Mouse (Mus musculus) megakaryocyte progenitor cell, adult 5-6 weeks (primary cell): ENCODE measurements at regions not wholly inside any gene's neighbourhood (a gene's known extent, or its start where the extent isn't known, plus 50 kb on each side); places are given as distances from the start of the nearest gene placed in this dataset.

ENCODE experiments used
- ATAC-seq: replicated peaks from 2 replicates; pipeline ENCODE4 v1.8.0; 2016; ENCODE audit warnings: mild to moderate bottlenecking, moderate TSS enrichment, inconsistent platforms; ENCODE audit not compliant: poor library complexity

DNA sequence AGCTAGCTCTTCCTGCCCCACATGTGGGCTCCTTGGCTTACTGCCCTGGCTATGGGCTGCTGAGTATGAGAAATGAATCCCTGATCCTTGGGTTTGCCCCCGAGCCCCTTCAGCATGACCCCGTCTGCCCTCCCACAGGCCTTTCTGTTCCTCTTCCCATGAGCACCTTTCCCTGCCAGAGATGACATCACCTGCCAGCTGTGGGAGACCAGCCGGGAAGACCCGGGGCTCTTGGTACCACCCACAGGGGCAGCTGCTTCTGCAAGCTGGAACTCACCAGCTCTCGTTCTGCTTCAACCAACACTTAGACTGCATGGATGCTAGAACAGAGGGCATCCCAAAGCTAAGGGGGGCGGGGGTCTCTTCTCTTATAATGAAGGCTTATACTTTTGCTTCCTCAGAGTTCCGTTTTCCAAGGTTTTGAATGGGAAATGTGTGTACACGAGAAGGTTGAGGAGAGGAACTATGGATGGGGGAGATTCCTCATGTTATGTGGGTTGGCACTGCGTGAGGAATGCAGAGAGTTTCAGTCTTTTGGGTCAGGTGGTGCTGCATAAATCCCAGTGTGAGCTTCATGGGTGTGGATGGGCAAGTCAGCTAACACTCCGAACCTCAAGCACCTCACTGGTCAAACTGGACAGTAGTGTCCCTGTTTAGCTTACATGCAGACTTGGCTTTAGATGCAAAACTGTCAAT is 100.2 kb upstream of the Pgrmc2 start:
- ATAC-seq, result no peak

- ATAC-seq, result peak; percentile 66
Measured at GRCm38 (mm10) chr3:41182036-41182899, 99.4 kb upstream of the Pgrmc2 start.

DNA sequence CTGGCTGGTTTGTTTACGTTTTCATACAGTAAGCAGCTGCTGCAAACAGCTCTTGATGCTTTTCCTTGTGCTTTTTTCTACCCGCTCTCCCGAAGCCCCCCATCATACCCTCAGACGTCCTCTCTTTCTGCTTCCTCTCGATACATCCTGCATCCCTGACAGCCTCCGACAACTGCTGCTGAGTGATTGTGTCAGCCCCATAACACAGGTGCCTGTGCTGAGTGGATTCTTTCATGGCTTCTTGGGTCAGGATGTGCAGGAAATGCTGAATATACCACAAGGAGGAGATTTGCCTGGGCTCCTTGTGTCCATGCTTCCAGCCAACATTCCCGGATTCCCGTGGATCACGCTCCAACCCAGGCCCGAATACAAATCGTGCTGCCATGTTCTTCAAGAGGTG is 98.6 kb upstream of the Pgrmc2 start:
- 0 out of 2 replicates have a peak, but pooled peaks have one; percentile 3 for ATAC-seq

GRCm38 (mm10) chr3:41180911-41181310 is 98.1 kb upstream of the Pgrmc2 start:
- ATAC-seq, result no peak

DNA sequence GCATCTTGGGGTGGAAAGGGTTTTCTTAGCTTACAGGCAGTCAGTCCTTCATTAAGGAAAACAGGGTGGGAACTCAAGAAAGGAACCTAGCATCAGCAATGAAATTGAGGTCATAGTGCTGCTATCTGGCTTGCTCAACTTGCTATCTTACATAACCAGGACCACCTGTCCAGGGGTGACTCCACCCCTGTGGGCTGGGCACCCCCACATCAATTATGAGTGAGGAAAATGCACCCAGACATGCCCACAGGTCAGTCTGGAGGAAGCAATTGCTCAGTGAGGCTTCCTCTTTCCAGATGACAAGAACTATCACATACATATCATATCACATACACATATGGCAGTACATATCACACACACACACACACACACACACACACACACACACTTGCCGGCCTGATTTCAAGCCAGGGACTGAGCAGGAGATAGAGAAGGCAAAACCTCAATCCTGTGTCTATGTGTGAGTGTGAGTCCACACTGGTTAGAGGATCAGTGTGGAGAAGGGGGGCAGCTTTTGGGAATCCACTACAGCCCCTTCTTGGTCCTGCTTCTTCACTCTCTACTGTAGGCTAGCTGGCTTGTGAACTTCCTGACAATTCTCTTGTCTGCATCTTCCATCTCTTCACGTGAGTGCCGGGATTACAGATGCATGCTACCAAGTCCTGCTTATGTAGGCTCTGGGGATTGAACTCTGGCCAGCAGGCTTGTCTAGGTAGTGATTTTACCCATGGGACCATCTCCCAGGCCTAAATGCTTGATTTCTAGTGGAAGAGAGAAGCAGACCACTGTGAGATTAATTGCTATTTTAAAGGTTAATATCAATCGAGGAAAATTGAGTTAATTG is 96.4 kb upstream of the Pgrmc2 start:
- ATAC-seq, result peak; percentile 80

GRCm38 (mm10) chr3:41177124-41177523 is 94.3 kb upstream of the Pgrmc2 start:
- ATAC-seq, result no peak

DNA sequence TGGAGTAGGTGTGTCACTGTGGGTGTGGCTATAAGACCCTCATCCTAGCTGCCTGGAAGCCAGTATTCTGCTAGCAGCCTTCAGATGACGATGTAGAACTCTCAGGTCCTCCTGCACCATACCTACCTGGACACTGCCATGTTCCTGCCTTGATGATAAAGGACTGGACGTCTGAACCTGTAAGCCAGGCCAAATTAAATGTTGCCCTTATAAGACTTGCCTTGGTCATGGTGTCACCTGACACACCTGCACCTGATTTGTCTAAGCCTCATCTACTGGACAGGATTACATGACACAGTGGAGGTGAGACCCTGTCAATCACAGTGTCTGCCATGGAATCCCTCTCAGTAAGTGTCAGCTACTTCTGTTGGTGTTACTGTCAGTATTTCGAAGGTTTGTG is 92.5 kb upstream of the Pgrmc2 start:
- ATAC-seq, result no peak

DNA sequence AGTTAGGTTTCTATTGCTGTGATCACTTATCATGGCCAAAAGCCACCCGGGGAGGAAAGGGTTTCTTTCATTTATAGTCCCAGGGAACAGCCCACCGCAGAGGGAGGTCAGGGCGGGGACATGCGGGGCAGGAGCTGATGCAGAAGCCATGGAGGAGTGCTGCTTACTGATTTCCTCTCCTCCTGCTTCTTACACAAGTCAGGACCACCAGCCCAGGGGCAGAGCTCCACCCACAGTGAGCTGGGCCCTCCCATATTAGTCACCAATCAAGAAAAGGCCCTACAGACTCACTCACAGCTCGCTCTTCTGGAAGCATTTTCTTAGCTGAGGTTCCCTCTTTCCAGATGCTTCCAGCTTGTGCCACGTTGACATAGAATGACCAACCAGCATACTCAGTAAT is 90.7 kb upstream of the Pgrmc2 start:
- ATAC-seq, result no peak

DNA sequence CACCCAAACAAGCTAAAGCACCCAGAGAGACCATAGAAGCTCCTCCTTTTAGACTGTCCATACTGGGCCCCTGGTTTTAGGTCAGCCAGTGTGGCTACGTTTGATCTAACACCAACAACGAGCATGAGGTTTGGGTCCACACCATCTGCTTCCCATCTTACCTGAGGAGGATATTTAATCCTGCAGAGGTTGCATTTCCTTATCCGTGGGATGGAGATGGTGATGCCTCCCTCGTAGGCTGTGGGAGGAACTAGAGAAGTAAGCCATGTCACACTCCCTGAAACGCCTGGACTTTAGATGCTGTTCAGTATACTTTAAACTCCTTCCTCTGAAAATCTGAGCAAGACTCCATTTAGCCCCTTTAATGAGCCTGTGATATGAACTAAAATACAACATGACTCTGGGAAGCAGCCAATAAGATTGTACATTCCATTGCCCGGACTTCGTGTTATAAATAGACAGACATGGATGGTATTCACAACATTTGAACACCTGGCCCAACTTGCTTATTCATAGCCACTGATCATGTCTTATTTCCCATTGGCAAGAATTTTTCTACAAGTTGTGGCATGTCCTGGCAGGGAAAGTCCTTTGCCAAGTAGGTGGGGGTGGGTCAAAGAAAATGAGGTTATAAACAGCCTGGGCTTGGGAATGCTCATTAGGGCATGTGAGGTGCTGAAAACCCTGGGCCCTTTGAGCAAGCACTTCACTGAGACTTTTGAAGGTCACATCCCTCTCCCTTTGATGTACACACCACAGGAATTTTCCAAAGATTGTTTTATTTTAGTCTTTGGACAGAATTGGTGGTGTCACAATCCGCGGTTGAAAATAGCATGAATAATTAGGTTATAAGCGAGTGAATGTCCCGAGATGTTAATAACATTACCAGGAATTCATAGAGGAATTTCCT is 89.7 kb upstream of the Pgrmc2 start:
- ATAC-seq, result no peak

- ATAC-seq, result no peak
Measured at GRCm38 (mm10) chr3:41171772-41172171, 88.9 kb upstream of the Pgrmc2 start.

DNA sequence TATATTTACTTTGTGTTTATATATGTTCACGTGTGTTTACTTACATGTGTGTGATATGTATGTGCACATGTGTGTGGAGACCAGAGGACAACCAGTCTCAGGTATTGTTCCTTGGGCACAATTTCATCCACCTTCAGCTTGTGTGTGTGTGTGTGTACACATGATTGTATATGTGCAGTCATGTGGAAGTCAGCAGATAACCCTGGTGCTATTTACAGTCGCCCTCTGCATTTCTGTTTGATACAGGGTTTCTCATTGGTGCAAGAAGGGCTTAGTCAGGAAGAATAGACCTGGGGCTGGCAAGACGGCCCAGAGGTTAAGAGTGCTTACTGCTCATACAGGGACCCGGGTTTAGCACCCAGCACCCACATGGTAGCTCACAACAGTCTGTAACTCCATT is 88.5 kb upstream of the Pgrmc2 start:
- ATAC-seq, result 0 out of 2 replicates have a peak, but pooled peaks have one; percentile 11

DNA sequence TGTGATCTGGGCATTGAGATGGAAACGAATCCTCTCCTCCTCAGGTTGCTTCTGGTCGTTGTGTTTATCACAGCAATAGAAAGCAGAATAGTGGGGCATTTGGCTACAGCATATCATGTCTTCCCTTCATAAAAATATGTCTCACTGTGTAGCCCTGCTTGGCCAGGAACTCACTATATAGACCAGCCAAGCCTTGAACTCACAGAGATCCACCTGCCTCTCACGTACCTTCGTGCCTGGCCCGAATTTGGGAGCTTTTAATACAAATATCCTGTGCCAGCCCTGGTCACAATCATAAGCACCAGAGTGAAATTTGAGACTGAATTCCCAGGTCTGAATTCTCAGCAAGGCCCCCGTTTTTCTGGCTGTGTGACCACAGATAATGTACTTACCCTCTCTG is 87.7 kb upstream of the Pgrmc2 start:
- no peak for ATAC-seq

DNA sequence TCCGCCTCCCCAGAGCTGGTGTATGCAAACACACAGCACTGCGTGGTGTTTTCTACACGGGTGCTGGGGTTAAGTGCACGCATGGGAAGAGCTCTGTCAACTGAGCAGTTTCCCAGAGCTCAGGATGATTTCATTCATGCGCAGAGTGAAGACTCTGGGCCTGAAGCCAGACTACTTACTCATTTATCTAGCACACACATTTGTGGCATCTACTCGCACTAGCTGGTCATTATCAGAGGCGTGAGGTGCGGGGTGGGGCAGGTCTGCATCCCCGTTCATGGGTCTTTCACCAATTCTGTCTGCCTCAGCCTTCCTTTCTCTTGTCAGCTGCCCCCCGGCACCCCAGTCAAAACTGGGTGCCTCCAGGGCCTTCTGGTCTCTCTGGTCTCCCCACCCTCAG is 86.6 kb upstream of the Pgrmc2 start:
- ATAC-seq, result peak; percentile 92

DNA sequence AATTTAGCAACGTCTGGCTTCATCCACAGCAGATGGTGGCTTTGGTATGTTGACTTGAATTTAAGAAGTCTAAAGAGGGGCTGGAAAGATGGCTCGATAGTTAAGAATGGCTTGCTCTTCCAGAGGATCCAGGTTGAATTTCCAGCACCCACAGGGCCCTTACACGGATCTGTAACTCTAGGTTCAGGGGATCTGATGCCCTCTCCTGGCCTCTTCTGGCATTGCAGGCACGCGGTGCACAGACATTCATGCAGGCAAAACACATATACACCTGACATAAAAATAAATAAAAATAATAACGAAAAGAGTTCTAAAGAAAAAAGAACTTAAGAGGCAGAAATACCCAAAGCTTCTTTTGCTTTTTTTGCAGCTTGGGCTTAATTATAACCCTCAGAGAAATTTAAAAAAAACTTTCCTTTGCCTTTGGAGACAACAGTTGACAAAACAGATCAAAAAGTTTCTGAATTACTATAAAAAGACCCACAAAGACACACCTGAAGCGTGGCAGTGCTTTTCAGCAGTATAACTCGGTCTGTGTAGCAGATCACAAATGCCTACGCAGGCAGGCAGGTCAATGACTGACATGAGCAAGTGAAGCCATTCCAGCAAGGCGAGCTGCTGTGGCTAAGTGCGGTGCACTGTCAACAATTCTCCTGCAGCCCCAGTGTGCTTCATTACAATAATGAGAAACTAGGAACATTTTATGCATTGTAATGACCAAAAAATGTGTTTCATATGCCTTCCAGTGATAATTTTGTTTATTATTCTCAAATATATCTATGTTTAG is 85.5 kb upstream of the Pgrmc2 start:
- no peak for ATAC-seq

GRCm38 (mm10) chr3:41167476-41167875 is 84.6 kb upstream of the Pgrmc2 start:
- ATAC-seq, result no peak

DNA sequence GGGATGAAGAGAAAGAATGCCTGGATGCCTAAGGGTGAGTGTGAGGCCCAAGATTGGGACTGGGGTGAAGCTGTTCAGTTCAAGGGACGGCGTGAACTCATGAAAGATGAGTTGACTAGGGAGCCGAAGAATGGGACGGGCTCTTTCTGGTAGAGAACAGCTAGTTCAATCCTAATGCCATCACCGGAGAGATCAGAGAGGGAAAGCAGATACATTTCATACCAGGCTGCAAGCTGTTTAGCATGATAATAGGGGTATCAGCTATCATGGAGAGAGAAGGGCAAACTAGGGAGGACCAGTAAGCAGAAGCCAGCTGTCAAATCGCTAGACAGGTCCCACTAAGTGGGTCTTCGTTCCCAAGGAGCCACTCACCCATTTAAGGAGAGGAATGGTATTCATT is 81.9 kb upstream of the Pgrmc2 start:
- no peak for ATAC-seq

GRCm38 (mm10) chr3:41163767-41164166 is 80.9 kb upstream of the Pgrmc2 start:
- peak; percentile 77 for ATAC-seq

DNA sequence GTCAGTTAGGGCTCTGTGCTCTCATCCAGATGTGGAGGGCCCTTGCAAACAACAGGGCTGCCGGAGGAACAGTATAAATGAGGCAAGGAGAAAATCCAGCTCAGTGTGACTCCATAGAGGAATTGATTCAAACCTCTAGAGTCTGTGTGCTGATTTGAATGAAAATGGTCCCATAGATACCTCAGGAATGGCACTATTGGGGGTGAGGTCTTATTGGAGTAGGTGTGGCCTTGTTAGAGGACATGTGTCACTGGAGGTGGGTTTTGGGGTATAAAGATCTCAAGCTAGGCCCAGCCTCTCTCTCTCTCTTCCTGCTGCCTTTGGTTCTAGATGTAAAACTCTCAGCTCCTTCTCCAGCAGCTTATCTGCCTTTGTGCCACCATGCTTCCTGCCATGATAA is 79.7 kb upstream of the Pgrmc2 start:
- ATAC-seq, result no peak

DNA sequence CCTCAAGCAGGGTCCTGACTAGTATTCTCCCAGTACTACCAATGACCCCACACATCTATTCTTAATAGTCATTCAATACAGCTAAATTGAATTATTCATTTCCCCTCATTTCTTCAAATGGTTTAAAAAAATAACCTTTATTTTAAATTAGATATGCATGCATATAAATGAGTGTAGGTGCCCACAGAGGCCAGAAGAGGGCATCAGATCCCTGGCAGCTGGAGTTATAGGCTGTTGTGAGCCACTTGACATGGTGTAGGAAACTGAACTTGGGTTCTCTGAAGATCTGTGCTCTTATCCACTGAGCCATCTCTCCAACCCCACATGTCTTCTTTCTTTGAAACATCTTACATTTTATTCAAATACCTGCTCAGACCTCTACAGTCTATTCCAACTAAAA is 77.8 kb upstream of the Pgrmc2 start:
- no peak for ATAC-seq
